Mouse (Mus musculus) liver, embryonic 18 days (tissue): ENCODE data around the gene Cd99l2. TPM values are rescaled to one million over a fixed set of nuclear protein-coding genes. Genes with fewer than 3 reads are reported as not detected.

ENCODE experiments used
- polyA plus RNA-seq: library from polyadenylated mRNA; depleted of rRNA; stranded (reverse); fragments of >200 nt; gene quantifications from 2 replicates; pipeline ENCODE4 v1.2.3, GENCODE M21; 2012; rRNA removed

The Cd99l2 gene
- 7.3 and 7.7 TPM in 2 replicates for polyA plus RNA-seq

GRCm38 (mm10) chrX:71492634-71493278, at the start of gene Cd99l2:
TSS of gene Cd99l2 (minus strand) at chrX:71492849.

Other genes with a start within 250 kb of the Cd99l2 start
- 4.1 TPM in 2 replicates for gene Mtmr1, start 128.1 kb downstream of the Cd99l2 start, polyA plus RNA-seq
- gene Hmgb3, start 63.1 kb upstream of the Cd99l2 start, polyA plus RNA-seq, result 71.5 and 73.6 TPM in 2 replicates
- not detected in 2 replicates for gene Gpr50, start 170.8 kb upstream of the Cd99l2 start, polyA plus RNA-seq